8 mouse cellular contexts compared by ENCODE assay signal in genomic region chr7:19876781-19877425, GRCm38 (mm10). TPM values are rescaled to one million over a fixed set of nuclear protein-coding genes. Genes with fewer than 3 reads are reported as not detected.
A peak's percentile ranks its signal among the peaks of the same experiment; 100 is the strongest.
DNase-seq lines count a peak whose midpoint lies in the region; TF ChIP-seq lines count a peak whose summit lies in the region.

No protein-coding gene starts in this region.

- TF ChIP-seq POLR2A in bone marrow macrophage, adult 2 months (IDR thresholded peaks at IDR 0.05; ENCODE audit: borderline replicate concordance, low read depth, low read length), result no peak; the same call in 1 of the 2 replicates

- H3K4me1 ChIP-seq in bone marrow macrophage, adult 2 months (ENCODE audit: control insufficient read depth, insufficient read depth, low read length), result peaks cover 28% of the 10 kb centered on the region

- no peaks in the 10 kb centered on the region for H3K36me3 ChIP-seq in splenic B cell, adult 2 months (ENCODE audit: control insufficient read depth, insufficient read depth, low read length, poor library complexity, severe bottlenecking)

- peak overlapping the region; percentile 98 for H3K27ac ChIP-seq in bone marrow macrophage, adult 2 months (ENCODE audit: insufficient read depth, low read depth, low read length)

- peak overlapping the region; percentile 28; the same call in 1 of the 2 replicates for H3K4me3 ChIP-seq in bone marrow macrophage, adult 2 months (ENCODE audit: insufficient read depth, low read length)

- DNase-seq in kidney, postnatal 4 days, result peak; percentile 12 to 29
- DNase-seq in kidney, adult 18-20 months, result no peak
- peak; percentile 32 for DNase-seq in lung, postnatal 10 days
- DNase-seq in splenic B cell, adult 2 months (ENCODE audit: low read depth, low spot score), result peak; percentile 89
- DNase-seq in thymus, postnatal 10 days (ENCODE audit: low spot score in 2 of 2), result no peak
- DNase-seq in cerebellum, adult 8-10 months, result no peak
- no peak for DNase-seq in right cerebral cortex, adult 2 months (ENCODE audit: low spot score in 2 of 2)

- H3K27me3 ChIP-seq in splenic B cell, adult 2 months (ENCODE audit: control insufficient read depth, insufficient read depth, low read length, poor library complexity, severe bottlenecking), result no peaks in the 10 kb centered on the region

- no peak for TF ChIP-seq CTCF in bone marrow macrophage, adult 2 months (IDR thresholded peaks at IDR 0.05; ENCODE audit: low read depth, low read length)

RNA-seq across cellular contexts. Expression of gene Ceacam19, which starts 10.9 kb away (rescaled TPM):
- polyA plus RNA-seq in bone marrow macrophage, adult 2 months (2012; ENCODE audit: insufficient read depth, insufficient read length, missing spikeins), result 8.1 and 8.5 TPM in 2 replicates

RNA-seq across cellular contexts. Expression of gene Ceacam16, which starts 15.8 kb away (rescaled TPM):
- 1.6 and 3.5 TPM in 2 replicates for polyA plus RNA-seq in bone marrow macrophage, adult 2 months (2012; ENCODE audit: insufficient read depth, insufficient read length, missing spikeins)

RNA-seq across cellular contexts. Expression of gene Gm19345, which starts 25.1 kb away (rescaled TPM):
- not detected in 2 replicates for polyA plus RNA-seq in bone marrow macrophage, adult 2 months (2012; ENCODE audit: insufficient read depth, insufficient read length, missing spikeins)

RNA-seq across cellular contexts. Expression of gene Pvr, which starts 44.1 kb away (rescaled TPM):
- 13.0 and 16.9 TPM in 2 replicates for polyA plus RNA-seq in bone marrow macrophage, adult 2 months (2012; ENCODE audit: insufficient read depth, insufficient read length, missing spikeins)

RNA-seq across cellular contexts. Expression of gene Bcl3, which starts 54.3 kb away (rescaled TPM):
- 60.7 and 72.2 TPM in 2 replicates for polyA plus RNA-seq in bone marrow macrophage, adult 2 months (2012; ENCODE audit: insufficient read depth, insufficient read length, missing spikeins)

Comparison
In these comparisons a context has a peak if more than half of its experiments do, and no peak if none do; other contexts are left out.
1. DNase-seq: peak in kidney, postnatal 4 days (2 of 2), lung, postnatal 10 days (single experiment) and splenic B cell, adult 2 months (single experiment); none in kidney, adult 18-20 months (single experiment), thymus, postnatal 10 days (0 of 2), cerebellum, adult 8-10 months (single experiment) and right cerebral cortex, adult 2 months (0 of 2).